Mouse (Mus musculus): ENCODE measurements around the gene Sipa1l1. TPM values are rescaled to one million over a fixed set of nuclear protein-coding genes. Genes with fewer than 3 reads are reported as not detected.

Sipa1l1 gene
- total RNA-seq, 2 experiments from 2014 or later: 6.6 to 7.3 TPM

DNA sequence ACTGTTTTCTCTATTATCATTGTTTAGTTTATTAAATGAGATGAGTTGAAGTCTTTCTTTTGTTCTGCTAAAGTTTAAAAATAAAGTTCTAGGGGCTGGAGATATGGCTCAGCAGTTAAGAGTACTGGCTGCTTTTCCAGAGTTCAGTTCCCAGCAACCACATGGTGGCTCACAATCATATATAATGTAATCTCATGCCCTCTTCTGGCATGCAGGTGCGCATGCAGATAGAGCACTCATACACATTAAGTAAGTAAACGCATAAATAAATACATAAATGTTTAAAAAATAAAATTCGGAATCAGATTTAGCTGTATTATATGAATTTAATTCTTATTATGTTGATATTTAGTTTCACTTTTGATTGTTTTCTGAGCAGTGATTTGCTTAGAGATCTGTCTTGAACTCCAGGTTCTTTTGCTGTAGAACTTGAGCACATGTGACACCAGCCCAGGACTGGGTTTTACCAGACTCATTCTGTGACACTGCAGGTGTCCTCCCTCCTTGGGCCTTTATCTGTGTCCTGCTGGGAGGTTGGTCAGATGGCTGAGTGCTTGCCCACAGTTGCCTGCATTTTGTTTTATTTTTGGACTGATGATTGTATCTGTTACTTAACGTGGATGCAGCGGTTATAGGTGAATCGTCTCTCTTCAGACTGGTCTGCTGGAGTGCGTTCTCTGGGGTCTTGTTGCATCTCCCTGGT is 124.6 kb downstream of the Sipa1l1 start:
- DNase-seq (ENCODE audit: low spot score): no peak

DNA sequence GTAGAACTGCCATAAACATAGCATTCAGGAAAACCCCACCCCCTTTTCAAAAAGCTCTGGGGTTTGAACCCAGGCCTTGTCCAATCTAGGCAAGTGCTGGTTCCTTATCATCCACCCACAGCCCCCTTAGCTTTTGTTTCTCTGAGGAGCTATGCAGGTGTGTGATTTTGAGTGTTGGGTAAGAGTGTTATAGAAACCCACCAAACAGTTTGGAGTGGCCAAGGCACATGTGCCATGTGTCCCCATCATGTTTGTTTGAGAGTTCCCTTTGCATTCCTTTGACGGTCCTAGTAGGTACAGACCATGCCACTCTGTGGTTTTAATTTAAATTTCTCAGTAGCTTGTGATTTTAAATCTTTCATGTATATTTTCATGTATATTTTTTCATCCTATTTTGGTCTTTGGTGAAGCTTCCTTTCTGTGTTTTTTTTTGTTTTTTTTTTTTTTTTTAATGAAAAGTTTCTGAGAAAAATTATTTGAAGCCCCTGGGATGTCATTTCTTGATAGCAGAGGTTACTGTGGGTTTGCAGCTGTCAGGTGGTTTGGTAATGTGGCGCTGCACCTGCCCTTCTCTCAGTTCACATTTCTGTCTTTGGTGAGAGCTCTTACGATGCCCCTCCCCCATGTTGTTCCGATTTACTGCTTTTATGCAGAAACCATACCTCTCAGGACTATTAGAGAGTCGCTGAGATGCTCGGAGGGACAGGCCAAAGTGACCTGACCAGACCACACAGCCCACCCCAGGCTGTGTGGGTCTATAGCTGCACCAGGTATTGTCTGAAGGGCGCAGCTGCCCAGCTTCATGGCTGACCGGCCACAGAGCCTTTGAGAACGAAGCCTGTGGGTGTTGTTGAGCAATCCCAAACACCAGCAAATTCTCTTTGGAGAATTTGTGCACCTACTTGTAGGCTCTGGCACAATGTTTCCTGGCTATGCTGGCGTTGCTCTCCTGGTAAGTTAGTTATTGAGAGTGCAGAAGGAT is 126.1 kb downstream of the Sipa1l1 start:
- DNase-seq (ENCODE audit: low spot score): no peak

GRCm38 (mm10) chr12:82296276-82296675 is 127.2 kb downstream of the Sipa1l1 start:
- DNase-seq (ENCODE audit: low spot score): no peak

GRCm38 (mm10) chr12:82297196-82297595 is 128.1 kb downstream of the Sipa1l1 start:
- DNase-seq (ENCODE audit: low spot score): no peak

DNA sequence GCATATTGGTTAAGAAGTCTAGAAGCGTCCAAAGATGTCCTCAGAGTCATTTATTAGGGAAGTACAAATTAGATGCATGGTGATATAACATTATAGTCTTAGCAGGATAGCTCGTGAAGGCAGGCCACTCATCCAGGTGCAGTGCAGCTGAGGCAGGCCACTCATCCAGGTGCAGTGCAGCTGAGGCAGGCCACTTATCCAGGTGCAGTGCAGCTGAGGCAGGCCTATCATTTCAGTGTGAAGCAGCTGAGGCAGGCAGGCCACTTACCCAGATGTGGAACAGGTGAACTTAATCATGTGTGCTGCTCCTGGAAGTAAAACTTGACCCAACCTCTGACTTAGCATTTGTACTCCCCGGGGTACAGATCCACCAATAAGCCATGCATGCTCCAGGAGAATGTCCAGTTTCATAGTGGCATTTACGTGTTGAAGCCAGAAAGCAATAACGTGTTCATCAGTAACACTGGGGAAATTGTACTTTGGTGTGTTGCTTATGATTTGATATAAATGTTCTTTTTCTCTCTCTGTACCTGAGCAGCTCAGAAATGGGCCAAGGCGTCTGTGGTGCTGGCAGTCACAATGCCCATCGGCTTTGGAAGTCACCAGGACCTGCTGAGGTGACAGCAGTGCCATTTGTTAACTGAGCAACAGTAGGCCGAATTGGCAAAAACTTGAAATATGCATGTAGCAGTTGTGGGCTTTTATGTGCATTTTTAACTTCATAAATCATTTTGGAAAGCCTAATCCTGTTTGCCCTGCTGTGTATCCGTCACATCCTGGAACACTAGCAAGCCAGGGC is 129.7 kb downstream of the Sipa1l1 start:
- no peak for DNase-seq (ENCODE audit: low spot score)

DNA sequence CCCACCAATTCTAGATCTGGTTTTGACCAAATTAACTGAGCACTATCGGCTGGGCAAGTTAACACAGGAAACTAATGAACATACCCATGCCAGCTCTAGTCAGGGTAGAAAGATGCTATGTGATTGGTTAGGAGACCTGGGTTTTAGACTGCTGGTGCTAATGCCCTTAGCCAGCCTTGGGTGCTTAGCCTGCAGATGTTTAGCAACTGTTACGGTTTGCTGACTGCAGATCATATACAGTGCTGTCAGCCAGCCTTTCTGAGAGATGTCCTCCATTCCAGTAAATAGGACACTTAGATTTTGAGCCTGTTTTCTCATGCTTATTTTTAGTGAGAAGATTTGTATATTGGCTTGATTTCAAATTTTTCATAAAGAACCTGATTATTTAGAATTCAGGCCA is 135.0 kb downstream of the Sipa1l1 start:
- no peak for DNase-seq (ENCODE audit: low spot score)

DNA sequence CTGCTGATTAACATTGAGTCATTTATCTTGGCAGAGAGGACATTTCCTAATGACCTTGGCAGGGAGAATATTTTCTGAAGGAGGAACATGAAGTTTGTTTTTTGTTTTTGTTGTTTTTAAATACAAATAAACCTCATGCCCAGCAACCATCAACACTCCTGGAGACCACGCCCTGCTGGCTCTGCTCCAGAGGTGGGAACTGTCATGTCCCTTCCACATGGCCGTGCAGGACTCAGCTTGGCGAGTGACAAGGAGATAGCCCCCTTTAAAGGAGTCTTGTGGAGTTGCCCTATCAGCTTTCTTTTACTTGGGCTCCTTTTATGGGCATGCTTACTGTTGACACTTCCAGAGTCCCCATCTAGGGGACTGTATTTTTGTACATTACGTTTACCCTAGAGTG is 136.9 kb downstream of the Sipa1l1 start:
- no peak for DNase-seq (ENCODE audit: low spot score)

- DNase-seq (ENCODE audit: low spot score): no peak
Observed at GRCm38 (mm10) chr12:82311593-82311992, 142.5 kb downstream of the Sipa1l1 start.

GRCm38 (mm10) chr12:82312091-82312820 is 143.1 kb downstream of the Sipa1l1 start:
- peak; percentile 37 for DNase-seq (ENCODE audit: low spot score)

- DNase-seq (ENCODE audit: low spot score): no peak
Observed at GRCm38 (mm10) chr12:82313091-82313490, 144.0 kb downstream of the Sipa1l1 start.

- no peak for DNase-seq (ENCODE audit: low spot score)
Observed at GRCm38 (mm10) chr12:82319436-82320131, 150.5 kb downstream of the Sipa1l1 start.

- no peak for DNase-seq (ENCODE audit: low spot score)
Observed at GRCm38 (mm10) chr12:82320204-82320603, 151.1 kb downstream of the Sipa1l1 start.

DNA sequence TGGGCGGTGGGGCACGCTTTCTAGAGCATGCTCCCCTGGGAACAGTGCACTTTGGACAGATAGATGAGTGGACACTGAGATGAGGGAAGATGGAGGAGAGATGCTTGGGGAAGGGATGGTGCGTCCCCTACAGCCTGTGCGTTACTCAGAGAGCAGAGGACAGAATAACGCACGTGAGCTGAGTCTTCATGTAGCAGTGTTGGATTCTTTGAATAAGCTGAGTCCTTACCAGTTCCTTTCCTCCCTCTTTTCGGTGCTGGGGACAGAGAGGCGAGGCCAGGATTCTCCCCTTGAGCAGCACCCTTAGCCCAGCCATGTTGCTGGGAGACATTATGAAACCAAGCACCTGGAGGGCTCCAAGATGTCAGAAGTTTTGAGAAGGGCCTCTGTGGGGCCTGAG is 152.3 kb downstream of the Sipa1l1 start:
- no peak for DNase-seq (ENCODE audit: low spot score)

DNA sequence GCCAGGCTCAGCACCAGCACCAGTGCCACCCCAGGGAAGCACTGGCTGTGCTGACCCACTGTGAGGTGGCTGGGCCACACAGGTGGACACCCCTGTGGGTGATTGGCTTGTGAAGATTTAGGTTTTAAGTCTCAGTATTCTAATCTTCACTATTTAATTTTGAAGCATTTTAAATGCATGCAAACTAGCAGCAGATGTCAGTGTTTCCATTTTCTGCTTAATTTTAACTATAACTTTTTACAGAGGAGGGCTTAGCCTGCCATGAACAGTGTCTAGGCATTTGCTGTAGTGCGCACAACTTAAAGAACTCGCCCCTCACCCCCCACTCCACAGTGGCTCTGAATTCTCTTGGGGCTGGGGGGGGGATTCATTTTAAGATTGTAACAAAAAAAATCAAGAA is 152.7 kb downstream of the Sipa1l1 start:
- no peak for DNase-seq (ENCODE audit: low spot score)

GRCm38 (mm10) chr12:82322759-82323451 is 153.8 kb downstream of the Sipa1l1 start:
- DNase-seq (ENCODE audit: low spot score): no peak

DNA sequence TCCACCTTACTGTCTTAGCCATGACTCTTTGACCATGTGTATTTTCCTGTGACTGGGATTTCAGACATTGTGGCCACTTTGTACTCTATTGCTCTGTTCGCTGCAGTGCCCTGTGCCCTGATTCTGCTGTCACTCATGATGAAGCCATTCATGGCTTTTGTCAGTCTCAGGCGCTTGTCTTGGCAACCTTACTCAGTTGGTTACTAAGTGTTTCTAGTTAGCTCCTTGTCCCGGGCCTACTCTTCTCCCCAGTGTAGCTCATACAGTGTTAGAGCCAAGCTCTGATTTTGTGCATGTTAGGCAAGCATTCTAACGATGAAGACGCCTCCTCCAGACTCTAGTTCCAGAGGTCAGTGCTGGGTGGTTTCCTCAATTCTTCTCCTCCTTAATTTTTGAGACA is 155.5 kb downstream of the Sipa1l1 start:
- no peak for DNase-seq (ENCODE audit: low spot score)

- no peak for DNase-seq (ENCODE audit: low spot score)
Observed at GRCm38 (mm10) chr12:82325502-82325901, 156.4 kb downstream of the Sipa1l1 start.

DNA sequence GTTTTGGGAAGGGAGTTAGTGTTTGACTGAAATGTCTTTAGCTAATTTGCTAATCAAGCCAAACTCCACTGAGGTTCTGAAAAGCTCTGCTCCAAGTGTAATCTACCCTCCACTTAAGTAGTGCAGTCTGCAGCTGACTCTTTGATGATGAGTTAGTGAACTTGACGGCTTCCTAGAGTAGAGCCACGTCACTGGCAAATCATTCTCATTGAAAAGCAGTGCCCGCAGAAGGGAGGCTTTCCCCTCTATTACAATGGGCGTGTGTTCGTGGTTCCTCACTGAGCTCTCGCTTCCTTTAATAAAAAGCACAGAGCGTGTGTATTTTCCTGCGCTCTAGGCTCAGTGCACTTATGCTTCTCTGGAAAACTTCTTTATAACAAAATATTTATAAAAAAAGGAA is 157.3 kb downstream of the Sipa1l1 start:
- DNase-seq (ENCODE audit: low spot score): no peak

DNA sequence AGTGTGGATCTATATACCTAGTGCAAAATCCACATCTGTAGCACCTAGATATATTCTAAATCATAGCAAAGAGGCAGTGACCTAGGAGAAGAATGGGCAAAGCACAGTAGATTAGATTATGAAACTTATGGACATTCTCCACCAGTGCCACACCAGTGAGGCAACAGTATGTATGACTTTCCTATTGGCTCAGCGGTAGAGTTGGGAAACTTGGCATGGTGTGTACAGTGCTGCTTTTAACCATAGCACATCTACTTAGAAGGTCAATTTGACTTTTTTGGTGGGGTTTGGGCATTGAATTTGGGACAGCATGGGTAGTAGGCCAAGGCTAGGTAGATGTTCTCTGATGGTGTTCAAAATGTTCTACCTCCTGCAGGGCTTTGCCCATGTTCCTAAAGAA is 159.0 kb downstream of the Sipa1l1 start:
- no peak for DNase-seq (ENCODE audit: low spot score)
